Mouse (Mus musculus) kidney, embryonic 16.5 days (tissue): Measurements from ENCODE around the gene Alkbh6. TPM values are rescaled to one million over a fixed set of nuclear protein-coding genes. Genes with fewer than 3 reads are reported as not detected.

Source experiments
- ATAC-seq: fragments of 200-750 bp; cut with Nextera tagmentation; 2 replicates; pipeline ENCODE4 v1.8.0; 2017; ENCODE audit warnings: moderate TSS enrichment; ENCODE audit not compliant: low FRiP score, low TSS enrichment
- H3K27ac ChIP-seq: fragments of 300-500 bp; sonication (generic); 2 replicates; pipeline ENCODE4 v1.5.1; 2014; ENCODE audit warnings: low read length
- H3K27me3 ChIP-seq: fragments of 300-500 bp; sonication (generic); 2 replicates; pipeline ENCODE4 v1.6.1; 2014; ENCODE audit warnings: low read length, control low read depth, mixed read lengths; ENCODE audit not compliant: insufficient read depth
- H3K36me3 ChIP-seq: fragments of 300-500 bp; sonication (generic); 2 replicates; pipeline ENCODE4 v1.6.1; 2014; ENCODE audit warnings: low read length, control low read depth, mixed read lengths; ENCODE audit not compliant: insufficient read depth
- H3K4me1 ChIP-seq: fragments of 300-500 bp; sonication (generic); 2 replicates; pipeline ENCODE4 v1.6.1; 2014; ENCODE audit warnings: low read length, control low read depth, mixed read lengths; ENCODE audit not compliant: insufficient read depth
- H3K4me2 ChIP-seq: fragments of 300-500 bp; sonication (generic); replicated peaks from 2 replicates; pipeline ENCODE4 v1.6.1; 2014; ENCODE audit warnings: low read depth, low read length
- H3K4me3 ChIP-seq: fragments of 300-500 bp; sonication (generic); 2 replicates; pipeline ENCODE4 v1.5.1; 2014; ENCODE audit warnings: mild to moderate bottlenecking, low read length
- H3K9ac ChIP-seq: fragments of 300-500 bp; sonication (generic); replicated peaks from 2 replicates; pipeline ENCODE4 v1.6.1; 2014; ENCODE audit warnings: low read length
- H3K9me3 ChIP-seq: fragments of 300-500 bp; sonication (generic); 2 replicates; pipeline ENCODE4 v1.6.1; 2016; ENCODE audit warnings: low read length, control low read depth
- WGBS: fragments of 180-500 bp; shearing (Covaris S2); extraction: QIAGEN DNeasy Blood & Tissue Kit; methylation state at CpG from one replicate; pipeline ENCODE4 v1.1.7; 2014; 5-methylcytosine and 5-hydroxymethylcytosine counted together
- polyA plus RNA-seq: library from polyadenylated mRNA; unstranded; fragments of >200 nt; fragmentation: Nextera tagmentation; extraction: Ambion mirVana; gene quantifications from 2 replicates; pipeline ENCODE4 v1.2.1, GENCODE M21; 2015

Alkbh6 gene
- polyA plus RNA-seq, 1 experiment from 2014 or later = 107 TPM

- Histone ChIP-seq H3K27me3 (peaks cover 4% of the 10 kb centered on the region; the same call in 1 of the 2 replicates), H3K4me1 (0 out of 2 replicates have a peak, but pooled peaks cover 8% of the 10 kb centered on the region), H3K9me3 (no peaks in the 10 kb centered on the region), H3K9ac (no peak overlapping the region), H3K27ac (no peak overlapping the region), H3K36me3 (no peaks in the 10 kb centered on the region), H3K4me2 (no peak overlapping the region), H3K4me3 (no peak overlapping the region)
- ATAC-seq = no peak
- 50% methylated on average over 6 of the region's 6 CpGs for WGBS
Observed at GRCm38 (mm10) chr7:30335688-30336087, 27.2 kb downstream of the Alkbh6 start.

- H3K9me3 ChIP-seq = no peaks in the 10 kb centered on the region
- H3K4me2 ChIP-seq = no peak overlapping the region
- peak; percentile 59; the same call in 1 of the 2 replicates for ATAC-seq
- peaks cover 7% of the 10 kb centered on the region; the same call in 1 of the 2 replicates for H3K27me3 ChIP-seq
- H3K9ac ChIP-seq = no peak overlapping the region
- no peak overlapping the region for H3K27ac ChIP-seq
- H3K4me3 ChIP-seq = no peak overlapping the region
- H3K36me3 ChIP-seq = no peaks in the 10 kb centered on the region
- 0 out of 2 replicates have a peak, but pooled peaks cover 8% of the 10 kb centered on the region for H3K4me1 ChIP-seq
- WGBS = 2% methylated on average over 9 of the region's 9 CpGs
Observed at GRCm38 (mm10) chr7:30336384-30336783, 27.9 kb downstream of the Alkbh6 start.

- ATAC-seq = no peak
- no peak overlapping the region for H3K4me2 ChIP-seq
- no peaks in the 10 kb centered on the region for H3K9me3 ChIP-seq
- H3K4me3 ChIP-seq = no peak overlapping the region
- no peaks in the 10 kb centered on the region for H3K4me1 ChIP-seq
- H3K36me3 ChIP-seq = no peaks in the 10 kb centered on the region
- peaks cover 7% of the 10 kb centered on the region; the same call in 1 of the 2 replicates for H3K27me3 ChIP-seq
- no peak overlapping the region for H3K9ac ChIP-seq
- 69% methylated on average over 5 of the region's 5 CpGs for WGBS
- H3K27ac ChIP-seq = no peak overlapping the region
Observed at GRCm38 (mm10) chr7:30339432-30340109, 31.1 kb downstream of the Alkbh6 start.

- no peak overlapping the region for H3K27ac ChIP-seq
- no peaks in the 10 kb centered on the region for H3K36me3 ChIP-seq
- H3K4me3 ChIP-seq = no peak overlapping the region
- no peak for ATAC-seq
- H3K9ac ChIP-seq = no peak overlapping the region
- 28% methylated on average over 21 of the region's 21 CpGs for WGBS
- no peaks in the 10 kb centered on the region for H3K9me3 ChIP-seq
- 0 out of 2 replicates have a peak, but pooled peaks cover 2% of the 10 kb centered on the region for H3K4me1 ChIP-seq
- H3K27me3 ChIP-seq = peaks cover 14% of the 10 kb centered on the region
- H3K4me2 ChIP-seq = no peak overlapping the region
Observed at GRCm38 (mm10) chr7:30346635-30347379, 38.3 kb downstream of the Alkbh6 start.

- 3% methylated on average over 30 of the region's 30 CpGs for WGBS
- Histone ChIP-seq H3K36me3 (no peaks in the 10 kb centered on the region), H3K4me3 (0 out of 2 replicates have a peak overlapping the region, but pooled peaks have one; percentile 6), H3K4me2 (no peak overlapping the region; the same call in 1 of the 2 replicates), H3K4me1 (0 out of 2 replicates have a peak, but pooled peaks cover 2% of the 10 kb centered on the region), H3K9ac (no peak overlapping the region), H3K27ac (no peak overlapping the region), H3K9me3 (no peaks in the 10 kb centered on the region), H3K27me3 (peaks cover 14% of the 10 kb centered on the region)
- ATAC-seq = peak; percentile 55; the same call in 1 of the 2 replicates
Observed at GRCm38 (mm10) chr7:30347828-30348227, 39.3 kb downstream of the Alkbh6 start.

GRCm38 (mm10) chr7:30353279-30353822 is 44.8 kb downstream of the Alkbh6 start:
- H3K27me3 ChIP-seq = peaks cover 1% of the 10 kb centered on the region; the same call in 1 of the 2 replicates
- H3K4me1 ChIP-seq = peaks cover 8% of the 10 kb centered on the region
- H3K4me3 ChIP-seq = no peak overlapping the region
- WGBS = 5% methylated on average over 6 of the region's 6 CpGs
- peaks cover 14% of the 10 kb centered on the region for H3K36me3 ChIP-seq
- no peak overlapping the region for H3K9ac ChIP-seq
- ATAC-seq = 0 out of 2 replicates have a peak, but pooled peaks have one; percentile 52
- H3K9me3 ChIP-seq = no peaks in the 10 kb centered on the region
- H3K4me2 ChIP-seq = no peak overlapping the region
- no peak overlapping the region for H3K27ac ChIP-seq

GRCm38 (mm10) chr7:30354059-30354458 is 45.5 kb downstream of the Alkbh6 start:
- Histone ChIP-seq H3K27me3 (no peaks in the 10 kb centered on the region; the same call in 1 of the 2 replicates), H3K4me2 (no peak overlapping the region), H3K9me3 (no peaks in the 10 kb centered on the region), H3K4me1 (peaks cover 12% of the 10 kb centered on the region), H3K4me3 (no peak overlapping the region), H3K36me3 (peaks cover 14% of the 10 kb centered on the region), H3K9ac (no peak overlapping the region), H3K27ac (no peak overlapping the region)
- WGBS = 61% methylated on average over 4 of the region's 4 CpGs
- no peak for ATAC-seq

- ATAC-seq = 0 out of 2 replicates have a peak, but pooled peaks have one; percentile 42
- WGBS = 55% methylated on average over 7 of the region's 7 CpGs
- Histone ChIP-seq H3K9ac (peak overlapping the region; percentile 23; the same call in 1 of the 2 replicates), H3K27me3 (no peaks in the 10 kb centered on the region), H3K27ac (peak overlapping the region; percentile 95), H3K9me3 (no peaks in the 10 kb centered on the region), H3K4me2 (peak overlapping the region; percentile 33), H3K4me3 (peak overlapping the region; percentile 23; the same call in 1 of the 2 replicates), H3K4me1 (peaks cover 40% of the 10 kb centered on the region), H3K36me3 (peaks cover 21% of the 10 kb centered on the region)
Observed at GRCm38 (mm10) chr7:30358378-30359186, 50.1 kb downstream of the Alkbh6 start.
